Mouse (Mus musculus) MEL (cell line): ENCODE measurements around the gene Pip4k2a.

Source experiments
- CHD2 ChIP-seq: IDR thresholded peaks from 2 replicates; pipeline ENCODE4 v1.6.1; 2011; ENCODE audit warnings: low read length, improper control_type of control experiment
- CTCF ChIP-seq, 3 experiments: IDR thresholded peaks in 2 of 3; conservative IDR thresholded peaks in 1 of 3; 2 replicates each; pipeline ENCODE4 v1.5.1; 2011 to 2012; ENCODE audit warnings: low read length in 3 of 3, low read depth in 2 of 3, mild to moderate bottlenecking in 2 of 3, improper control_type of control experiment in 1 of 3, inconsistent platforms in 1 of 3, mixed read lengths in 1 of 3, moderate library complexity in 1 of 3; ENCODE audit not compliant: control insufficient read depth in 1 of 3, insufficient read depth in 1 of 3, poor library complexity in 1 of 3, severe bottlenecking in 1 of 3
- E2F4 ChIP-seq: IDR thresholded peaks from 2 replicates; pipeline ENCODE4 v1.6.1; 2011; ENCODE audit warnings: low read depth, low read length, improper control_type of control experiment, borderline replicate concordance
- EP300 ChIP-seq, 2 experiments: IDR thresholded peaks; 2 replicates each; pipeline ENCODE4 v1.6.1; 2011; ENCODE audit warnings: improper control_type of control experiment in 2 of 2, low read length in 2 of 2, low read depth in 1 of 2, mild to moderate bottlenecking in 1 of 2
- GATA1 ChIP-seq: IDR thresholded peaks from 2 replicates; pipeline ENCODE4 v1.6.1; 2011; ENCODE audit warnings: low read depth, low read length, improper control_type of control experiment
- MAFK ChIP-seq: IDR thresholded peaks from 2 replicates; pipeline ENCODE4 v1.6.1; 2011; ENCODE audit warnings: low read depth, mild to moderate bottlenecking, low read length, improper control_type of control experiment, borderline replicate concordance
- MYB ChIP-seq: IDR thresholded peaks from 2 replicates; pipeline ENCODE4 v1.6.1; 2011; ENCODE audit warnings: mild to moderate bottlenecking, low read depth, low read length, improper control_type of control experiment
- NELFE ChIP-seq: IDR thresholded peaks from 2 replicates; pipeline ENCODE4 v1.6.1; 2011; ENCODE audit warnings: low read depth, low read length, improper control_type of control experiment
- NRF1 ChIP-seq: IDR thresholded peaks from 2 replicates; pipeline ENCODE4 v1.6.1; 2014; ENCODE audit warnings: low read depth, mild to moderate bottlenecking, inconsistent platforms, low read length, improper control_type of control experiment, moderate library complexity; ENCODE audit not compliant: poor library complexity, insufficient read depth, severe bottlenecking
- POLR2A ChIP-seq, 2 experiments: IDR thresholded peaks; 2 replicates each; pipeline ENCODE4 v1.6.1; 2011 to 2012; ENCODE audit warnings: low read length in 2 of 2, mild to moderate bottlenecking in 2 of 2, control low read depth in 1 of 2, improper control_type of control experiment in 1 of 2, low read depth in 1 of 2, moderate library complexity in 1 of 2; ENCODE audit not compliant: control insufficient read depth in 1 of 2, insufficient read depth in 1 of 2, poor library complexity in 1 of 2
- RCOR1 ChIP-seq: IDR thresholded peaks from 2 replicates; pipeline ENCODE4 v1.6.1; 2012; ENCODE audit warnings: low read depth, mild to moderate bottlenecking, inconsistent platforms, low read length, improper control_type of control experiment
- USF2 ChIP-seq, 2 experiments: IDR thresholded peaks; 2 replicates each; pipeline ENCODE4 v1.6.1; 2011 to 2012; ENCODE audit warnings: improper control_type of control experiment in 2 of 2, low read length in 2 of 2, borderline replicate concordance in 1 of 2, inconsistent platforms in 1 of 2, low read depth in 1 of 2, mild to moderate bottlenecking in 1 of 2; ENCODE audit not compliant: insufficient read depth in 1 of 2

- TF ChIP-seq GATA1 = no peak
- no peak for TF ChIP-seq NELFE
- no peak for TF ChIP-seq MYB
- no peak for TF ChIP-seq EP300 (IDR thresholded peaks at IDR 0.05; ENCODE audit: low read depth in 1 of 2, low read length in 2 of 2)
- TF ChIP-seq CTCF (IDR thresholded peaks at IDR 0.05 in 2 of 3, conservative IDR thresholded peaks at IDR 0.05 in 1 of 3; ENCODE audit: control insufficient read depth in 1 of 3, insufficient read depth in 1 of 3, low read depth in 2 of 3, low read length in 3 of 3, poor library complexity in 1 of 3, severe bottlenecking in 1 of 3) = no peak
- TF ChIP-seq E2F4 = no peak
- no peak for TF ChIP-seq POLR2A (IDR thresholded peaks at IDR 0.05; ENCODE audit: control insufficient read depth in 1 of 2, insufficient read depth in 1 of 2, low read depth in 1 of 2, low read length in 2 of 2, poor library complexity in 1 of 2)
- no peak for TF ChIP-seq CHD2
- TF ChIP-seq USF2 (IDR thresholded peaks at IDR 0.05; ENCODE audit: borderline replicate concordance in 1 of 2, insufficient read depth in 1 of 2, low read depth in 1 of 2, low read length in 2 of 2) = no peak
- TF ChIP-seq MAFK = no peak
- no peak for TF ChIP-seq NRF1
- no peak for TF ChIP-seq RCOR1
These were observed 141.5 kb downstream of the Pip4k2a start for GRCm38 (mm10) chr2:18856461-18856860.
